Mouse (Mus musculus): ENCODE results near the gene Tmem126b. TPM values are rescaled to one million over a fixed set of nuclear protein-coding genes. Genes with fewer than 3 reads are reported as not detected.

The Tmem126b gene
- polyA plus RNA-seq, 1 experiment from 2014 or later: 41.1 TPM

Other genes starting within 250 kb of the Tmem126b start
- 0.29 TPM in 1 of 2 replicates, not detected in the other for gene Ccdc83, start 210.2 kb downstream of the Tmem126b start, polyA plus RNA-seq (2015; fragmentation: Nextera tagmentation; extraction: Ambion mirVana)
- 5.4 and 8.4 TPM in 2 replicates for gene Sytl2, start 173.7 kb downstream of the Tmem126b start, polyA plus RNA-seq (2015; fragmentation: Nextera tagmentation; extraction: Ambion mirVana)
- 1.9 and 2.5 TPM in 2 replicates for gene Ccdc89, start 49.4 kb downstream of the Tmem126b start, polyA plus RNA-seq (2015; fragmentation: Nextera tagmentation; extraction: Ambion mirVana)
- 42.8 and 43.3 TPM in 2 replicates for gene Crebzf, start 33.3 kb downstream of the Tmem126b start, polyA plus RNA-seq (2015; fragmentation: Nextera tagmentation; extraction: Ambion mirVana)
- gene Tmem126a, start 18.8 kb downstream of the Tmem126b start, polyA plus RNA-seq (2015; fragmentation: Nextera tagmentation; extraction: Ambion mirVana): 112 and 116 TPM in 2 replicates
- 13.3 and 15.5 TPM in 2 replicates for gene Dlg2, start 671 bp upstream of the Tmem126b start, polyA plus RNA-seq (2015; fragmentation: Nextera tagmentation; extraction: Ambion mirVana)